Mouse (Mus musculus) liver, postnatal 0 days (tissue): ENCODE data around the gene Slc30a7.

Source experiments
- CTCF ChIP-seq: sonication (generic); IDR thresholded peaks from 2 replicates; pipeline ENCODE4 v1.5.1; 2016; ENCODE audit warnings: antibody characterized with exemption, low read depth
- EP300 ChIP-seq: IDR thresholded peaks from 2 replicates; pipeline ENCODE4 v1.6.1; 2016; ENCODE audit warnings: antibody characterized with exemption, low read depth, mild to moderate bottlenecking

- TF ChIP-seq CTCF = no peak
- no peak for TF ChIP-seq EP300
These were observed 82.6 kb downstream of the Slc30a7 start for GRCm38 (mm10) chr3:115924401-115925190.
